Mouse (Mus musculus): ENCODE results near the gene Apeh. TPM values are rescaled to one million over a fixed set of nuclear protein-coding genes. Genes with fewer than 3 reads are reported as not detected.

Gene Apeh
- polyA plus RNA-seq, 1 experiment, result 69.6 TPM

- no peak for DNase-seq
- TF ChIP-seq POLR2A (IDR thresholded peaks at IDR 0.05; ENCODE audit: borderline replicate concordance, insufficient read depth, low read length), result no peak
- no peak for TF ChIP-seq CTCF (IDR thresholded peaks at IDR 0.05; ENCODE audit: borderline replicate concordance, insufficient read depth, low read depth, low read length)
- WGBS, result 79% methylated on average over 3 of the region's 3 CpGs
- Histone ChIP-seq H3K4me3 (replicated peaks; ENCODE audit: insufficient read depth, low read depth, low read length) (no peak overlapping the region), H3K27me3 (ENCODE audit: control insufficient read depth, insufficient read depth, low read length) (no peaks in the 10 kb centered on the region), H3K27ac (ENCODE audit: insufficient read depth, low read length) (no peak overlapping the region), H3K4me1 (ENCODE audit: control insufficient read depth, insufficient read depth, low read length) (peaks cover 32% of the 10 kb centered on the region)
Observed at GRCm38 (mm10) chr9:108062142-108062541, 32.3 kb downstream of the Apeh start.

- Histone ChIP-seq H3K4me3 (replicated peaks; ENCODE audit: insufficient read depth, low read depth, low read length) (no peak overlapping the region), H3K4me1 (ENCODE audit: control insufficient read depth, insufficient read depth, low read length) (peaks cover 5% of the 10 kb centered on the region; the same call in 1 of the 2 replicates), H3K27ac (ENCODE audit: insufficient read depth, low read length) (no peak overlapping the region), H3K27me3 (ENCODE audit: control insufficient read depth, insufficient read depth, low read length) (no peaks in the 10 kb centered on the region)
- 86% methylated on average over 9 of the region's 9 CpGs for WGBS
- TF ChIP-seq CTCF (IDR thresholded peaks at IDR 0.05; ENCODE audit: borderline replicate concordance, insufficient read depth, low read depth, low read length) (no peak), POLR2A (IDR thresholded peaks at IDR 0.05; ENCODE audit: borderline replicate concordance, insufficient read depth, low read length) (no peak)
- DNase-seq, result no peak
Observed at GRCm38 (mm10) chr9:108058291-108058690, 36.1 kb downstream of the Apeh start.

- Histone ChIP-seq H3K4me1 (ENCODE audit: control insufficient read depth, insufficient read depth, low read length) (peaks cover 7% of the 10 kb centered on the region; the same call in 1 of the 2 replicates), H3K4me3 (replicated peaks; ENCODE audit: insufficient read depth, low read depth, low read length) (no peak overlapping the region), H3K27ac (ENCODE audit: insufficient read depth, low read length) (no peak overlapping the region), H3K27me3 (ENCODE audit: control insufficient read depth, insufficient read depth, low read length) (no peaks in the 10 kb centered on the region)
- DNase-seq, result peak; percentile 20 to 25
- TF ChIP-seq CTCF (IDR thresholded peaks at IDR 0.05; ENCODE audit: borderline replicate concordance, insufficient read depth, low read depth, low read length), result no peak
- TF ChIP-seq POLR2A (IDR thresholded peaks at IDR 0.05; ENCODE audit: borderline replicate concordance, insufficient read depth, low read length), result no peak
- 50% methylated on average over 5 of the region's 5 CpGs for WGBS
Observed at GRCm38 (mm10) chr9:108057262-108057562, 37.2 kb downstream of the Apeh start.

- peak in 1 of 2 experiments; percentile 18 for DNase-seq
- 75% methylated on average over 28 of the region's 28 CpGs for WGBS
- Histone ChIP-seq H3K4me1 (ENCODE audit: control insufficient read depth, insufficient read depth, low read length) (peaks cover 7% of the 10 kb centered on the region; the same call in 1 of the 2 replicates), H3K4me3 (replicated peaks; ENCODE audit: insufficient read depth, low read depth, low read length) (no peak overlapping the region), H3K27me3 (ENCODE audit: control insufficient read depth, insufficient read depth, low read length) (no peaks in the 10 kb centered on the region), H3K27ac (ENCODE audit: insufficient read depth, low read length) (no peak overlapping the region)
- TF ChIP-seq CTCF (IDR thresholded peaks at IDR 0.05; ENCODE audit: borderline replicate concordance, insufficient read depth, low read depth, low read length) (no peak), POLR2A (IDR thresholded peaks at IDR 0.05; ENCODE audit: borderline replicate concordance, insufficient read depth, low read length) (no peak)
Observed at GRCm38 (mm10) chr9:108056361-108057261, 37.8 kb downstream of the Apeh start.

GRCm38 (mm10) chr9:108055661-108056237 is 38.7 kb downstream of the Apeh start:
- peaks cover 7% of the 10 kb centered on the region; the same call in 1 of the 2 replicates for H3K4me1 ChIP-seq (ENCODE audit: control insufficient read depth, insufficient read depth, low read length)
- WGBS, result 84% methylated on average over 6 of the region's 6 CpGs
- TF ChIP-seq POLR2A (IDR thresholded peaks at IDR 0.05; ENCODE audit: borderline replicate concordance, insufficient read depth, low read length) (no peak), CTCF (IDR thresholded peaks at IDR 0.05; ENCODE audit: borderline replicate concordance, insufficient read depth, low read depth, low read length) (no peak)
- H3K4me3 ChIP-seq (replicated peaks; ENCODE audit: insufficient read depth, low read depth, low read length), result no peak overlapping the region
- no peaks in the 10 kb centered on the region for H3K27me3 ChIP-seq (ENCODE audit: control insufficient read depth, insufficient read depth, low read length)
- DNase-seq, result no peak
- no peak overlapping the region for H3K27ac ChIP-seq (ENCODE audit: insufficient read depth, low read length)

GRCm38 (mm10) chr9:108055061-108055460 is 39.3 kb downstream of the Apeh start:
- Histone ChIP-seq H3K4me3 (replicated peaks; ENCODE audit: insufficient read depth, low read depth, low read length) (no peak overlapping the region), H3K27ac (ENCODE audit: insufficient read depth, low read length) (no peak overlapping the region), H3K4me1 (ENCODE audit: control insufficient read depth, insufficient read depth, low read length) (peaks cover 7% of the 10 kb centered on the region; the same call in 1 of the 2 replicates), H3K27me3 (ENCODE audit: control insufficient read depth, insufficient read depth, low read length) (no peaks in the 10 kb centered on the region)
- no peak for DNase-seq
- TF ChIP-seq POLR2A (IDR thresholded peaks at IDR 0.05; ENCODE audit: borderline replicate concordance, insufficient read depth, low read length) (no peak), CTCF (IDR thresholded peaks at IDR 0.05; ENCODE audit: borderline replicate concordance, insufficient read depth, low read depth, low read length) (no peak)
- WGBS, result 80% methylated on average over 1 of the region's 1 CpGs

- H3K4me3 ChIP-seq (replicated peaks; ENCODE audit: insufficient read depth, low read depth, low read length), result no peak overlapping the region
- DNase-seq, result peak in 1 of 2 experiments; percentile 36
- H3K4me1 ChIP-seq (ENCODE audit: control insufficient read depth, insufficient read depth, low read length), result peaks cover 7% of the 10 kb centered on the region; the same call in 1 of the 2 replicates
- no peaks in the 10 kb centered on the region for H3K27me3 ChIP-seq (ENCODE audit: control insufficient read depth, insufficient read depth, low read length)
- TF ChIP-seq POLR2A (IDR thresholded peaks at IDR 0.05; ENCODE audit: borderline replicate concordance, insufficient read depth, low read length) (no peak), CTCF (IDR thresholded peaks at IDR 0.05; ENCODE audit: borderline replicate concordance, insufficient read depth, low read depth, low read length) (no peak)
- WGBS, result 80% methylated on average over 22 of the region's 22 CpGs
- no peak overlapping the region for H3K27ac ChIP-seq (ENCODE audit: insufficient read depth, low read length)
Observed at GRCm38 (mm10) chr9:108054331-108055040, 39.9 kb downstream of the Apeh start.
